Mouse (Mus musculus) lung, adult 2 months (tissue): ENCODE measurements around the gene AU040320.

Experiments
- CTCF ChIP-seq: fragments of 200-500 bp; IDR thresholded peaks from 2 replicates; pipeline ENCODE4 v1.5.1; 2011; ENCODE audit warnings: mild to moderate bottlenecking, low read length, control low read depth; ENCODE audit not compliant: insufficient read depth
- POLR2A ChIP-seq: fragments of 200-500 bp; IDR thresholded peaks from 2 replicates; pipeline ENCODE4 v1.6.1; 2011; ENCODE audit warnings: low read depth, mild to moderate bottlenecking, control low read depth, low read length, borderline replicate concordance; ENCODE audit errors: extremely low read depth

DNA sequence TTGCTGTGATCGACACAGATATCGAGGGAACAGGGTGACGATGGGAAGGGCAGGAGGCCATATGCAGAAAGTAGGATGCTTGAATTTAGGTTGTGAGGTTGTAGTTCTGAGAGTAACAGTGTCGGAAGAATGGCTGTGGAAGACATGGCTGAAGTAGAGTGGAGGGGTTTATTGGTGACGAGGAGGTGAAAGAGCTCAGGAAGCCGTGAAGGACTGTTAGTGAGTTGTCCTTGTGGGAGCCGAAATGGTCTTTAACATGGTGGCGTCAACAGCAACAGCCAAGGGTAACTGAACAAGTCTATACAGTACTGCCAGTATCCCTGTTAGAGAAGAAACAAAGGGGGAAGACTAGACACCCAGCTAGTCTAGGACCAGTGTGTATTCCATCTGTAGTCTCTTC is 48.8 kb downstream of the AU040320 start:
- no peak for TF ChIP-seq CTCF
- TF ChIP-seq POLR2A = no peak
